Mouse (Mus musculus): Measurements from ENCODE around the gene Rxfp4.
"Not testable (repeated sequence)": the region's sequence is repeated elsewhere in the genome, so short reads cannot be mapped to it uniquely, and the experiment has no call there.

The Rxfp4 gene

GRCm38 (mm10) chr3:88607065-88607757, 45.7 kb downstream of the Rxfp4 start:
- peak; percentile 80 for DNase-seq

GRCm38 (mm10) chr3:88605666-88606065, 47.3 kb downstream of the Rxfp4 start, which contains the start of gene Arhgef2:
Gene Arhgef2, plus strand, starts transcription at chr3:88605966.
- not testable (repeated sequence) for DNase-seq

DNA sequence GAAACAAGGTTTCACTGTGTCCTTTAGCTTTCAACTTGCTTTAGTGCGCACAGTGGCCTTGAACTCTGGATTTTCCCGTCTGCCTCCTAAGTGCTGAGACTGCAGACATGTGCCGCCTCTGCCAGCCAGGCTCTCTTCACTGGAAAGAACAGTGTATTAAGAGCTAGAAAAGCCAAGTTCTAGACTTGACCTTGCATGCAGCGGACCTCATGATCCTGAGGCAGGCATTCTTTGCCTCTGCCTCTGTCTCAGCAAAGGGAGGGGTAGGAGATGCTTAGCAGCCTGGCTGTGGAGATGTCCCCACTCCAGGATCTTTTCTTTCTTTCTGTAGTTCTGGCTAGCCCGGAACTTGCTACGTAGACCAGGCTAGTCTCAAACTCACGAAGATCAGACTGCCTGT, 48.1 kb downstream of the Rxfp4 start:
- DNase-seq: no peak

DNA sequence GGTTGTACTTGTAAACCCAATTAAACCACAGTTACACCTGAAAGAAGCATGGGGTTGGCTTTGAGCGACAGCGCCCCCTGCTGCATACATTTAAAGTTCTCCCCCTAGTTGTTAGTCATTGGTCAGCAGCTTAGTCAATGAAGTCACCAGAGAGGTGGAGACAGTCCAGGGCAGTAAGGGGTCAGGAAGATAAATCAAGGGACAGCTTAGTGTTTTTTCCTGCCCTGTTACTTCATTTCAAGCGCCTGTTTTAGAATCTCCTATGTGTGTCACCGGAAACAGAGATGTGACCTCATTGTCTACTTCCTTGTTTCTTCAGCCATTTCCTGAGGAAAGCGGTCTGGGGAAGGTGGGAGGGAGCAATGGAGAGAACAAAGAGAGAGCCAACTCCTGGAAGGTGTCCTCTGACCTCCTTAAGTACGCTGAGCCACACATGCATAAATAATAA, 49.2 kb downstream of the Rxfp4 start:
- DNase-seq: peak; percentile 88

DNA sequence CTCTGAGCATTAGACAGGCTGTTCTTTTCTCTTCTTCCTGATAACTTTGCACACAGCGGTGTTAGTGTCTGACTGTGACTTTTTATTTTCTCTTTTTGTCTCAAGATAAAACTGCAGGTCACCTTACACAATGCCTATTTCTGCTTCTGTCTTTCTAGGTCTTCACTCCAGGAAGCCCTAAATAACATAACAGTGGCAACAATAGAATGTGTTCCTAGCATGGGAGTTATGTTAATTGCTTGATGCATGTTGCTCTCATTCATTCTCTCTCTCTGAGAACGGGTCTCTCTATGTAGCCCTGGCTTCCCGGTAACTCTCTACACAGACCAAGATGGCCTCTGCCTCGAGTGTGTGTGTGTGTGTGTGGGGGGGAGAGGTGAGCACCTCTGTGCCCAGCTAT, 50.5 kb downstream of the Rxfp4 start:
- no peak for DNase-seq

Data from kidney, adult 11 months (tissue).